Mouse (Mus musculus): Measurements from ENCODE around the gene Ddo.

Gene Ddo

DNA sequence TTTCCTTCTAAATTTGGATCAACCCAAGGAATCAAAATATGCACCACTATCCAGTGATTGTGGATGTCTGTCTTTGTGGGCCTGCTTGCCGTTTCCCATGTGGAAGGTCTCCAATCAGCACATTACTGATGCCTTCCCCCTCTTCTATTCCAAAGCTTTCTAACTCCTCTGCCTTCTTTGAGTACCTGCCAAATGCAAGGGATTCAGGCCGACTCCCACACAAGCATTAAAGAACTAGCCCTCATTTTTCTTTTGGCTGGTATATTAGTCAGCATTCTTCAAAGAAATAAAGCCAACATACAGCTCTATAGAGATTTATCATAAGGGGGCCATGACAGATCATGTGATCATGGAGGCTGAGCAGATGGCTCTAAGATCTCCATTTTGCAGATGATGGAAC lies 21.9 kb downstream of the Ddo start:
- no peak for DNase-seq (ENCODE audit: low read depth in 2 of 2, low spot score in 2 of 2)

GRCm38 (mm10) chr10:40665270-40665669 lies 35.5 kb downstream of the Ddo start:
- DNase-seq (ENCODE audit: low read depth in 2 of 2, low spot score in 2 of 2): no peak

- DNase-seq (ENCODE audit: low read depth in 2 of 2, low spot score in 2 of 2): no peak
Measured at GRCm38 (mm10) chr10:40666943-40667342, 37.1 kb downstream of the Ddo start.

DNA sequence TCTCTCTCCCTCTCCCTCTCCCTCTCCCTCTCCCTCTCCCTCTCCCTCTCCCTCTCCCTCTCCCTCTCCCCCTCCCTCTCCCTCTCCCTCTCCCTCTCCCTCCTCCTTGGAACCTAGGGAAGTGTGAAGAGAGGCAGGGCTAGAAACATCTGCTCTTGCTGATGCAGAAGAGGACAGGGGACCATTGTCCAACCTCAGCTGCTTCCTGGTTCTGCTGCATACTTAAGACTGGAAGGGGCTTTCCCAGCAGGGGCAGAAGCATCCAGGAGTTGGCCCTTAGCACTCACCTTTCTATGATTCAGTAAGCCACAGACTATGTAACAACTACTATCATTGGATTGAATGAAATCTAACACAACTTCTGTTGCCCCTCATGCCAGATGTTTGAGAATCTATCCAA lies 38.8 kb downstream of the Ddo start:
- no peak for DNase-seq (ENCODE audit: low read depth in 2 of 2, low spot score in 2 of 2)

DNA sequence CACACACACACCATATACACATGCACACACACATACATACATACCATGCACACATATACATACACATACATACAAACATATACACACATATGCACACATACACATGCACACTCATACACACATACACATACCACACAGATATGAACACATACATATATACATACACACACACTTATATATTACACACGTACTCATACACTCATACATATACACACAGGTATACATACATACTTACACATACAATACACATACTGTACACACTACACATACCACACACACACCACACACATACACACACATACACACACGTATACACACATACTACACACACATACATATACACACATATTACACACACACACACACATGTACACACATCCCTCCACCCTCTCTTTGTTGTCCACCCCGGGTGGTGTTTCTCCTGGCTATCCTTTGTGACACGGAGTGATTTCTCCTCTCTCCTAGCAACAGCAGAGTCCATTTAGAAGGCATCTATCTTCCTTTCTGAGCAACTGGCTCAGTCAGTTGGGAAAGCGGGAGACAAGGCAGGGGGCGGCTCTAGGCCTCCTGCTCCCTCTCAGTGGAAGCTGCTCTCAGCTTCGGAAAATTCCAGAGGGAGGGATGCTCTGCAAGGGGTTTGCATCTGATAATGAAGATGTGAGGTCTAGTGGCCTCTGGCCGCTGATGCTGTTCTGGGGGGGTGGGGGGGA lies 42.9 kb downstream of the Ddo start:
- DNase-seq (ENCODE audit: low read depth in 2 of 2, low spot score in 2 of 2): no peak

GRCm38 (mm10) chr10:40673297-40673665 lies 43.5 kb downstream of the Ddo start:
- DNase-seq (ENCODE audit: low read depth in 2 of 2, low spot score in 2 of 2): no peak

- no peak for DNase-seq (ENCODE audit: low read depth in 2 of 2, low spot score in 2 of 2)
Measured at GRCm38 (mm10) chr10:40674151-40674550, 44.3 kb downstream of the Ddo start.

- DNase-seq (ENCODE audit: low read depth in 2 of 2, low spot score in 2 of 2): no peak
Measured at GRCm38 (mm10) chr10:40675921-40676320, 46.1 kb downstream of the Ddo start.

GRCm38 (mm10) chr10:40678477-40678876 lies 48.7 kb downstream of the Ddo start:
- DNase-seq (ENCODE audit: low read depth in 2 of 2, low spot score in 2 of 2): no peak

DNA sequence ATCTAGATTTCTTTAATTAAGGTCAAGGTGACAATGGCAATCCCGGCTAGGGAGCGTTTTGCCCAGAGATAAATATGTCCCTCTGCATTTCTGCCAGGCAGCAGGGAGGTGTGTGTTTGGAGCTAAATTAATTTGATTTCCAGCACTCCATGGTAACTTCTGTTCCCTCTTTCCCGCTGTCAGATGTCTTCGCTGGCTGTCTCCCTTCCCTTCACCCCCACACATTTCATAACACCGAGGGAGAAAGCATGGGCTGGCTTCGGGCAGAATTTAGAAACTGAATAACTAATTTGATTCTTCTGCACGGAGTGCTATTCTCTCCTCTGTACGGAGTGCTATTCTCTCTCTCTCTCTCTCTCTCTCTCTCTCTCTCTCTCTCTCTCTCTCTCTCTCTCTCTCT lies 52.7 kb downstream of the Ddo start:
- no peak for DNase-seq (ENCODE audit: low read depth in 2 of 2, low spot score in 2 of 2)

DNA sequence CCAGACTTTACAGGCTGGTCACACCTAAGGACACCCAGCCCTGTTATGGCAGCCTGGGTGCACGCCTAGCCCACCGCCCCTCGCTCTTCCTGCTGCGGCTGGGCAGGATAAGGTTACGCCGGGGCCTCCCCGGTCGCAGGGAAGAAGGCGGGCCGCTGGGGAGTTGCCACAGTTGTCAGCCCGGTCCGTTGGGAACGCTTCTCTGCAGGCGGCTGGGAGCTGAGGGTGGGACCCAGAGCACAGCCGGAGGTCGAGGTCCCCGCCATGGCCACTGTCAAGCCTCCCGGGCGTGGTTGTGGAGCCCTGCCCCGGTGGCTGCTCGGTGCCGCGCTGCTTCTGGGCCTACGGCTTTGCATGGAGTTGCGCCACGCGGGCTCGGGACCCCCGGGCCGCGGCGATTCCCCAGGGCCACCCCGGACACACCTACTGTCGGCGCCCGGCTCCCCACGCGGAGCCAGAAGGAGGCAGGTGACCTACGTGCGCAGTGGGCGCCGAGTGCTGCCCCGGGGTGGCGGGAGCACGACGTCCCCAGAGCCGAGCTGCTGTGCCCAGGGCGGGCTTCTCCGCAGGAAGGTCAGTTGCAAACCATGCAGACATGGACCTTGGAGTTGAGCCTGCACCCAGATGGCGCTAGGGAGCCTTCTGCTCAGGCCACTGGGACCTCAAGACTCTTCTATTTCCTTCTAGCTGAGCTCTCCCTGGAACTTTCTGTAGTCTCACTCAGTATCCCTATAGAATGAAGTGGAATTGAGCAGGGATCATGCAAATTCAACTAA lies 53.5 kb downstream of the Ddo start, which contains the start of gene Mettl24:
Gene Mettl24, plus strand, starts transcription at position 191 of the 776 bp plus-strand sequence.
- DNase-seq (ENCODE audit: low read depth in 2 of 2, low spot score in 2 of 2): no peak

DNA sequence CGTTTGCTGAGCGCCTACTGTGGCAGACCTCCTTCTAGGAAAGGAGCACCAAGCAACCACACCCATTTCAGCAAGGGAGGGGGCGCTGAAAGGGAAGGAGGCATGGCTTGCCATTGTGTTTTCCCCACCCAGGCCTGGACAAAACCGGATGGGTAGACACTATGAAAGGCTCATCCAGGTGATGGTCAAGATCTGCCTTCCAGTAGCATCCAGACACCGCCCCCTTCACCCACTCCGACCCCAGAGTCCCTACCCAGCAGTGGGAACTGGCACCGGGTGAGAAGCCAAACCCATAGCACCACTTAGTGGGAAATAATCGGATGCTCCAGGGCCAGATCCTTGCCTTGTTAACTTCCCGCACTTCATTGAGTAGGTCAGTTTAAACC lies 54.0 kb downstream of the Ddo start:
- DNase-seq (ENCODE audit: low read depth in 2 of 2, low spot score in 2 of 2): no peak

- DNase-seq (ENCODE audit: low read depth in 2 of 2, low spot score in 2 of 2): no peak
Measured at GRCm38 (mm10) chr10:40684326-40684725, 54.5 kb downstream of the Ddo start.

DNA sequence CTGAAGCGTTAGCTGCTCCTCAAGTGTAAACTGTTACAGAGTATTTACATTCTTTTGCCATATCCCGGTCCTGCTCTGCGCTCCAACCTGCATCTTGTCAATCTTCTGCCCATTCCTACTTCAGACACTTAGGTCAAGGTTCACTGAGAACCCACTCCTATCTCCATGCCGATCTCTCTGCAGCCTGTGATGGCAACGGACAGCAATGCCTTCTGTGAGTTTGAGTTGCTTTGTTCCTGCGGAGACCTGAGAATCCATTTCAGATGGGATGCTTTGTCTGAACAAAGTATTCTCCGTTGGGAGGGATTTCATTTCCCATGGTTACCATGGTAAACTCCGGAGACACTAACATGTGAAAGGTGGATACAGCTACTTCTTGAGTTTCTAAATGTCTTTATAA lies 55.8 kb downstream of the Ddo start:
- DNase-seq (ENCODE audit: low read depth in 2 of 2, low spot score in 2 of 2): no peak

GRCm38 (mm10) chr10:40686976-40687375 lies 57.2 kb downstream of the Ddo start:
- DNase-seq (ENCODE audit: low read depth in 2 of 2, low spot score in 2 of 2): no peak

- DNase-seq (ENCODE audit: low read depth in 2 of 2, low spot score in 2 of 2): no peak
Measured at GRCm38 (mm10) chr10:40687407-40687806, 57.6 kb downstream of the Ddo start.

- no peak for DNase-seq (ENCODE audit: low read depth in 2 of 2, low spot score in 2 of 2)
Measured at GRCm38 (mm10) chr10:40688266-40688665, 58.5 kb downstream of the Ddo start.

- DNase-seq (ENCODE audit: low read depth in 2 of 2, low spot score in 2 of 2): no peak
Measured at GRCm38 (mm10) chr10:40688873-40689272, 59.1 kb downstream of the Ddo start.

DNA sequence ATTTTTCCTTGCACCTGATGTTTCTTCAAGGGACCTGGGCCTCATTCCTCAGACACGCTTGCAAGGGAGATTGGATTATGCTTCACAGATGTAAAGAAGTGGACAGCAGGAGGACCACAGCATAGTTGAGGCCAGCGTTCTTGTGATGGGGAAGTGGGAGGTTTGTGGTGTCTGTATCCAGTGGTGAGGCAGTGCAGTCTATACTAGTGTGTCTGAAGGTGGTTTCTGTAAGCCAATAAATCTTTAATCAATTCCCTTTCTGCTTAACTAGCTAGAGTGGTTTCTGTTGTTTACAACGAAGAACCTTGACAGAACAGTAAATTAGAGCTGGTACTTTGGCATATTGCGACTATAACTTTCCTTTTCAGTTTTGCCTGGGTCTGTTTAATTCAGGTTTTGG lies 68.8 kb downstream of the Ddo start:
- DNase-seq (ENCODE audit: low read depth in 2 of 2, low spot score in 2 of 2): no peak

- DNase-seq (ENCODE audit: low read depth in 2 of 2, low spot score in 2 of 2): no peak
Measured at GRCm38 (mm10) chr10:40711127-40711526, 81.3 kb downstream of the Ddo start.

GRCm38 (mm10) chr10:40713018-40713608 lies 83.3 kb downstream of the Ddo start:
- DNase-seq (ENCODE audit: low read depth in 2 of 2, low spot score in 2 of 2): no peak

DNA sequence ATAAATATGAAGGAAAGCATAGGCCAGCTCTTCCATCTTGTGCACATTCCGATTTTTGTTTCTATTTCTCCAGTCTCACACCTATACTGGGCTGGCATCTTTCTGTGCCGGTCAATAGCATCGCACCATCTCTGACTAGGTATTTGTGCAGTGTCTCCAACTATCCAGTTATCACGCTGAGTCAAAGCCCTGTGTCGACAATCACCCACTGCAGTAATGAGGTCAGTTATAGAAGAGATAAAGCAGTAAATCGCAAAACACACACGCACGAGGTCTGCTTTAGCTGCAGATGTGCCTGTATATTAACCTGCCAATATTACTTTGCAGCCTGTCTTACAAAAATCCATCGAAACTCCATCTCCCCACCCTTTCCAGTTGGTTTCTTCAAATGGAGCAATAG lies 84.0 kb downstream of the Ddo start:
- no peak for DNase-seq (ENCODE audit: low read depth in 2 of 2, low spot score in 2 of 2)

Measured in CD8-positive naive resting alpha-beta T cell, adult 2 months (primary cell).